Mouse (Mus musculus): Measurements from ENCODE around the gene Metrnl.
"Not testable (repeated sequence)": the region's sequence is repeated elsewhere in the genome, so short reads cannot be mapped to it uniquely, and the experiment has no call there.

Gene Metrnl

GRCm38 (mm10) chr11:121701244-121701643 lies at the start of gene Metrnl:
TSS of gene Metrnl (plus strand) at chr11:121701544.
- DNase-seq, result no peak

- no peak for DNase-seq
Measured at GRCm38 (mm10) chr11:121651556-121651955, 49.8 kb upstream of the Metrnl start.

GRCm38 (mm10) chr11:121651983-121652382 lies 49.4 kb upstream of the Metrnl start:
- DNase-seq, result no peak

- peak; percentile 53 to 78 for DNase-seq
Measured at GRCm38 (mm10) chr11:121652547-121653305, 48.6 kb upstream of the Metrnl start.

GRCm38 (mm10) chr11:121653631-121654030 lies 47.7 kb upstream of the Metrnl start:
- DNase-seq, result no peak

GRCm38 (mm10) chr11:121654406-121654945 lies 46.9 kb upstream of the Metrnl start:
- DNase-seq, result no peak

GRCm38 (mm10) chr11:121655166-121655806 lies 46.1 kb upstream of the Metrnl start:
- no peak for DNase-seq

- DNase-seq, result no peak
Measured at GRCm38 (mm10) chr11:121655807-121656511, 45.4 kb upstream of the Metrnl start.

- DNase-seq, result no peak
Measured at GRCm38 (mm10) chr11:121658151-121658550, 43.2 kb upstream of the Metrnl start.

GRCm38 (mm10) chr11:121660604-121661003 lies 40.7 kb upstream of the Metrnl start:
- not testable (repeated sequence) for DNase-seq

GRCm38 (mm10) chr11:121661116-121661515 lies 40.2 kb upstream of the Metrnl start:
- DNase-seq, result no peak

- DNase-seq, result no peak
Measured at GRCm38 (mm10) chr11:121667541-121667940, 33.8 kb upstream of the Metrnl start.

GRCm38 (mm10) chr11:121668776-121669175 lies 32.6 kb upstream of the Metrnl start:
- DNase-seq, result no peak

- no peak for DNase-seq
Measured at GRCm38 (mm10) chr11:121670926-121671325, 30.4 kb upstream of the Metrnl start.

GRCm38 (mm10) chr11:121672312-121672989 lies 28.9 kb upstream of the Metrnl start:
- no peak for DNase-seq

- peak; percentile 99 for DNase-seq
Measured at GRCm38 (mm10) chr11:121672990-121673572, 28.3 kb upstream of the Metrnl start, which contains the start of gene B3gntl1. TSS of gene B3gntl1 (minus strand) at chr11:121673153.

- peak in 1 of 2 experiments; percentile 29 for DNase-seq
Measured at GRCm38 (mm10) chr11:121673629-121674028, 27.7 kb upstream of the Metrnl start.

- DNase-seq, result no peak
Measured at GRCm38 (mm10) chr11:121676836-121677235, 24.5 kb upstream of the Metrnl start.

- no peak for DNase-seq
Measured at GRCm38 (mm10) chr11:121679581-121679980, 21.8 kb upstream of the Metrnl start.

- peak in 1 of 2 experiments; percentile 59 for DNase-seq
Measured at GRCm38 (mm10) chr11:121680750-121681149, 20.6 kb upstream of the Metrnl start.

GRCm38 (mm10) chr11:121683243-121683642 lies 18.1 kb upstream of the Metrnl start:
- peak in 1 of 2 experiments; percentile 21 for DNase-seq

GRCm38 (mm10) chr11:121685491-121686001 lies 15.8 kb upstream of the Metrnl start:
- DNase-seq, result peak in 1 of 2 experiments; percentile 15
